Mouse (Mus musculus) MEL (cell line): Measurements from ENCODE around the gene Adamtsl1. TPM values are rescaled to one million over a fixed set of nuclear protein-coding genes. Genes with fewer than 3 reads are reported as not detected.

Experiments used
- DNase-seq: peaks from one replicate; pipeline ENCODE4 v3.0.0; 2011; ENCODE audit warnings: low read depth, low spot score
- H3K27ac ChIP-seq: 2 replicates; pipeline ENCODE4 v1.5.1; 2012; ENCODE audit warnings: low read depth, mild to moderate bottlenecking, control low read depth, low read length, moderate library complexity; ENCODE audit not compliant: control insufficient read depth
- H3K27me3 ChIP-seq, 2 experiments: fragments of 150-350 bp in 1 of 2; sonication (generic) in 1 of 2; 2 replicates each; pipeline ENCODE4 v1.6.1; 2012; ENCODE audit warnings: low read length in 2 of 2, mild to moderate bottlenecking in 2 of 2, improper control_type of control experiment in 1 of 2, moderate library complexity in 1 of 2; ENCODE audit not compliant: insufficient read depth in 2 of 2, control insufficient read depth in 1 of 2
- H3K36me3 ChIP-seq, 2 experiments: 2 replicates each; pipeline ENCODE4 v1.6.1; 2012 to 2014; ENCODE audit warnings: low read length in 2 of 2, improper control_type of control experiment in 1 of 2, inconsistent platforms in 1 of 2, mild to moderate bottlenecking in 1 of 2; ENCODE audit not compliant: insufficient read depth in 2 of 2, control insufficient read depth in 1 of 2
- H3K4me1 ChIP-seq, 2 experiments: fragments of 150-350 bp in 1 of 2; sonication (generic) in 1 of 2; 2 replicates each; pipeline ENCODE4 v1.6.1; 2012; ENCODE audit warnings: low read length in 2 of 2, improper control_type of control experiment in 1 of 2, mild to moderate bottlenecking in 1 of 2; ENCODE audit not compliant: insufficient read depth in 2 of 2, control insufficient read depth in 1 of 2
- H3K4me3 ChIP-seq, 2 experiments: fragments of 150-350 bp in 1 of 2; sonication (generic) in 1 of 2; 2 replicates each; pipeline ENCODE4 v1.5.1; 2012; ENCODE audit warnings: low read depth in 2 of 2, low read length in 2 of 2, mild to moderate bottlenecking in 2 of 2, moderate library complexity in 2 of 2, control low read depth in 1 of 2, improper control_type of control experiment in 1 of 2; ENCODE audit not compliant: control insufficient read depth in 1 of 2, insufficient read depth in 1 of 2
- H3K79me2 ChIP-seq: 2 replicates; pipeline ENCODE4 v1.6.1; 2012; ENCODE audit warnings: mild to moderate bottlenecking, low read length, moderate library complexity; ENCODE audit not compliant: control insufficient read depth, poor library complexity, insufficient read depth
- H3K9ac ChIP-seq: 2 replicates; pipeline ENCODE4 v1.6.1; 2012; ENCODE audit warnings: low read depth, mild to moderate bottlenecking, control low read depth, low read length, moderate library complexity; ENCODE audit not compliant: control insufficient read depth, poor library complexity, severe bottlenecking
- H3K9me3 ChIP-seq: fragments of 150-350 bp; sonication (generic); replicated peaks from 2 replicates; pipeline ENCODE4 v1.6.1; 2012; ENCODE audit warnings: mild to moderate bottlenecking, low read length, improper control_type of control experiment, moderate library complexity; ENCODE audit not compliant: insufficient read depth
- BHLHE40 ChIP-seq: IDR thresholded peaks from 2 replicates; pipeline ENCODE4 v1.6.1; 2012; ENCODE audit warnings: low read depth, mild to moderate bottlenecking, inconsistent platforms, low read length, improper control_type of control experiment, borderline replicate concordance
- CHD1 ChIP-seq: IDR thresholded peaks from 2 replicates; pipeline ENCODE4 v1.6.1; 2012; ENCODE audit warnings: low read depth, mild to moderate bottlenecking, inconsistent platforms, low read length, improper control_type of control experiment
- CHD2 ChIP-seq: IDR thresholded peaks from 2 replicates; pipeline ENCODE4 v1.6.1; 2011; ENCODE audit warnings: low read length, improper control_type of control experiment
- CTCF ChIP-seq, 3 experiments: IDR thresholded peaks in 2 of 3; conservative IDR thresholded peaks in 1 of 3; 2 replicates each; pipeline ENCODE4 v1.5.1; 2011 to 2012; ENCODE audit warnings: low read length in 3 of 3, low read depth in 2 of 3, mild to moderate bottlenecking in 2 of 3, improper control_type of control experiment in 1 of 3, inconsistent platforms in 1 of 3, mixed read lengths in 1 of 3, moderate library complexity in 1 of 3; ENCODE audit not compliant: control insufficient read depth in 1 of 3, insufficient read depth in 1 of 3, poor library complexity in 1 of 3, severe bottlenecking in 1 of 3
- ELF1 ChIP-seq: IDR thresholded peaks from 2 replicates; pipeline ENCODE4 v1.6.1; 2014; ENCODE audit warnings: low read depth, mild to moderate bottlenecking, inconsistent platforms, low read length, improper control_type of control experiment, moderate library complexity
- GABPA ChIP-seq: IDR thresholded peaks from 2 replicates; pipeline ENCODE4 v1.6.1; 2012; ENCODE audit warnings: low read depth, mild to moderate bottlenecking, inconsistent platforms, low read length, improper control_type of control experiment, moderate library complexity
- GATA1 ChIP-seq: IDR thresholded peaks from 2 replicates; pipeline ENCODE4 v1.6.1; 2011; ENCODE audit warnings: low read depth, low read length, improper control_type of control experiment
- JUND ChIP-seq: IDR thresholded peaks from 2 replicates; pipeline ENCODE4 v1.6.1; 2011; ENCODE audit warnings: low read depth, mild to moderate bottlenecking, improper control_type of control experiment, low read length
- KAT2A ChIP-seq: conservative IDR thresholded peaks from 2 replicates; pipeline ENCODE4 v1.6.1; 2012; ENCODE audit warnings: low read depth, low read length, improper control_type of control experiment, inconsistent platforms
- MAX ChIP-seq: IDR thresholded peaks from 2 replicates; pipeline ENCODE4 v1.6.1; 2011; ENCODE audit warnings: low read length, improper control_type of control experiment
- MEF2A ChIP-seq: IDR thresholded peaks from 2 replicates; pipeline ENCODE4 v1.6.1; 2014; ENCODE audit warnings: low read depth, mild to moderate bottlenecking, inconsistent platforms, low read length, improper control_type of control experiment; ENCODE audit not compliant: poor library complexity, insufficient replicate concordance, severe bottlenecking; ENCODE audit errors: extremely low read depth
- MXI1 ChIP-seq: IDR thresholded peaks from 2 replicates; pipeline ENCODE4 v1.6.1; 2011; ENCODE audit warnings: mild to moderate bottlenecking, low read depth, low read length, improper control_type of control experiment
- MYB ChIP-seq: IDR thresholded peaks from 2 replicates; pipeline ENCODE4 v1.6.1; 2011; ENCODE audit warnings: mild to moderate bottlenecking, low read depth, low read length, improper control_type of control experiment
- MYC ChIP-seq: IDR thresholded peaks from 2 replicates; pipeline ENCODE4 v1.6.1; 2011; ENCODE audit warnings: low read depth, mild to moderate bottlenecking, low read length, improper control_type of control experiment, moderate library complexity
- NELFE ChIP-seq: IDR thresholded peaks from 2 replicates; pipeline ENCODE4 v1.6.1; 2011; ENCODE audit warnings: low read depth, low read length, improper control_type of control experiment
- RAD21 ChIP-seq: IDR thresholded peaks from 2 replicates; pipeline ENCODE4 v1.6.1; 2011; ENCODE audit warnings: mild to moderate bottlenecking, low read depth, low read length, improper control_type of control experiment
- TCF12 ChIP-seq: IDR thresholded peaks from 2 replicates; pipeline ENCODE4 v1.6.1; 2014; ENCODE audit warnings: low read depth, mild to moderate bottlenecking, inconsistent platforms, low read length, improper control_type of control experiment, moderate library complexity
- ZMIZ1 ChIP-seq: IDR thresholded peaks from 2 replicates; pipeline ENCODE4 v1.6.1; 2012; ENCODE audit warnings: low read depth, mild to moderate bottlenecking, inconsistent platforms, low read length, improper control_type of control experiment, moderate library complexity
- ZNF384 ChIP-seq: IDR thresholded peaks from 2 replicates; pipeline ENCODE4 v1.6.1; 2012; ENCODE audit warnings: low read depth, mild to moderate bottlenecking, inconsistent platforms, low read length, improper control_type of control experiment
- polyA plus RNA-seq, 2 experiments: library from polyadenylated mRNA; stranded (reverse) in 1 of 2; unstranded in 1 of 2; fragments of >175 nt in 1 of 2; fragments of >200 nt in 1 of 2; gene quantifications; 2 replicates each; pipeline versions ENCODE4 v1.2.1 to v1.2.4; 2012; ENCODE audit warnings: low replicate concordance in 2 of 2, low read depth in 1 of 2; ENCODE audit not compliant: insufficient read length in 2 of 2, insufficient read depth in 1 of 2, missing spikeins in 1 of 2
- total RNA-seq: library from RNA; depleted of rRNA; stranded (reverse); fragments of 300-350 nt; gene quantifications from 2 replicates; pipeline ENCODE4 v1.2.3, GENCODE M21; 2012

Gene Adamtsl1
- total and polyA plus RNA-seq, 3 experiments: not detected

DNA sequence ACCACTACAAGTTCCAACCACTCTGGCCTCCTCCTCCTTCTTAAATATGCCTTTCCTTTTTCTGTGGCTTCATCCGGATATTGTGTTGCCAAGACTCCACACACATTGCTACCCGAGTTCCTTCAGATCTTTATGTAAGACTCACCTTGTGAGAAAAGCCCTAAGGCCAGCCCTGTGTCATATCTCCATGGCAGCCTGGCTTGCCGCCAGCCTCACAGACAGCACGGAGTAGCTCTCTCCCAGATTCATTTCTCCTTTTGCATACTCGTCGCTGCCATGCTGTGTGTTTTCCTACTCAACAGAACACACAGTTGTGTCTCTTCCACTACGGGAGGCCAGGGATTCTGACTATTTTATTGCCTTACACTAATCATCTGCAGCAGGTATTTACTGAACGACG, 328.1 kb downstream of the Adamtsl1 start:
- DNase-seq: no peak
- Histone ChIP-seq H3K4me1 (no peaks in the 10 kb centered on the region), H3K79me2 (no peaks in the 10 kb centered on the region), H3K4me3 (no peak overlapping the region), H3K9me3 (no peaks in the 10 kb centered on the region), H3K27me3 (no peaks in the 10 kb centered on the region), H3K9ac (no peak overlapping the region)
- no peak for TF ChIP-seq JUND
- TF ChIP-seq, all 39 proteins: peak for 0
- Histone ChIP-seq H3K27ac (no peak overlapping the region), H3K36me3 (no peaks in the 10 kb centered on the region)

DNA sequence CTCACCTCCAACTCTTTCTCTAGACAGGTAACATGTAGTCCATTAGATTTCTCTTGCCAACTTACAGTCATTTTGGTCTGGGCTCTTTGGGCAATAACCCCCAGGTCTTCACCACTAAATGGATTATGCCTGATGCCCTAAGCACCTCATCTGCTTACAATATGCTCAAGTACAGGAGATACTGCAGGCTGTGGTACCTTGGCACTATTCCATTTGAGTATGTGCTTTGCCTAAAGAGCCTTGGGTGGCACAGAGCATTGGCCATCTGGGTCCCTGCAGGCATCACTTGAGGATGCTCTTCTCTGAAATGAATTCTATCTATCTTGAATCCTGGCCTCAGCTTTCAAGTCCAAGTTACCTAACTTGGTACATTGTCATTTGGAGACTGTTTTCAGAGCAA, 330.4 kb downstream of the Adamtsl1 start:
- TF ChIP-seq RAD21: no peak
- TF ChIP-seq NELFE: no peak
- TF ChIP-seq MXI1: no peak
- TF ChIP-seq MEF2A: no peak
- TF ChIP-seq MYC: no peak
- no peak for TF ChIP-seq GABPA
- TF ChIP-seq ZNF384: no peak
- TF ChIP-seq ZMIZ1: no peak
- no peak for TF ChIP-seq GATA1
- no peak for TF ChIP-seq TCF12
- no peak for TF ChIP-seq CHD2
- no peak for TF ChIP-seq CTCF (IDR thresholded peaks at IDR 0.05 in 2 of 3, conservative IDR thresholded peaks at IDR 0.05 in 1 of 3; ENCODE audit: control insufficient read depth in 1 of 3, insufficient read depth in 1 of 3, low read depth in 2 of 3, low read length in 3 of 3, poor library complexity in 1 of 3, severe bottlenecking in 1 of 3)
- Histone ChIP-seq H3K4me1 (no peaks in the 10 kb centered on the region), H3K9ac (no peak overlapping the region), H3K79me2 (no peaks in the 10 kb centered on the region), H3K36me3 (no peaks in the 10 kb centered on the region), H3K27ac (no peak overlapping the region), H3K9me3 (no peaks in the 10 kb centered on the region), H3K4me3 (no peak overlapping the region), H3K27me3 (no peaks in the 10 kb centered on the region)
- no peak for DNase-seq

DNA sequence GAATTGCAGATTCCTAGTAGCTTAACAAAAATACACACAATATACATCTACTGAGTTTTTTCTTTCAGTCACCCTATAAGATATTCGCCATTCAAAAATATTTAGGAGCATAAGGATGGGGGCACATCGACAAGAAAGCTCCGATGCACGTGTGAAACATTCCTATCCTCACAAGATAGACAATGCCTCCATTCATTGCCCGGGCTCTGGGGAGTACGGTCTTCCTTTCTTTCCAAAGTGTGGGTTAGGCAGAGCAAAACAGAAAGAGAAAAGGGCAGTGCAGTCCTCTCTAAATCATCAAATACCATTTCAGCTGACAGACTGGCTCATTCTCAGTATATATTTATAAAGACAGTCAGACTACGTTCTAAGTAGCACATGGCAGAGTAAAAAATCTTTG, 332.0 kb downstream of the Adamtsl1 start:
- no peaks in the 10 kb centered on the region for H3K4me1 ChIP-seq
- H3K79me2 ChIP-seq: no peaks in the 10 kb centered on the region
- no peaks in the 10 kb centered on the region for H3K9me3 ChIP-seq
- no peak for DNase-seq
- no peaks in the 10 kb centered on the region for H3K36me3 ChIP-seq
- no peak overlapping the region for H3K4me3 ChIP-seq
- no peak for TF ChIP-seq CTCF (IDR thresholded peaks at IDR 0.05 in 2 of 3, conservative IDR thresholded peaks at IDR 0.05 in 1 of 3; ENCODE audit: control insufficient read depth in 1 of 3, insufficient read depth in 1 of 3, low read depth in 2 of 3, low read length in 3 of 3, poor library complexity in 1 of 3, severe bottlenecking in 1 of 3)
- no peak for TF ChIP-seq CHD1
- TF ChIP-seq KAT2A: no peak
- TF ChIP-seq BHLHE40: no peak
- no peak for TF ChIP-seq MAX
- TF ChIP-seq ELF1: no peak
- TF ChIP-seq MYB: no peak
- no peak overlapping the region for H3K27ac ChIP-seq
- no peak overlapping the region for H3K9ac ChIP-seq
- H3K27me3 ChIP-seq: no peaks in the 10 kb centered on the region
